Mouse (Mus musculus) left cerebral cortex, postnatal 4 days (tissue): Measurements from ENCODE around the gene Rab1a. TPM values are rescaled to one million over a fixed set of nuclear protein-coding genes. Genes with fewer than 3 reads are reported as not detected.
A peak's percentile ranks its signal among the peaks of the same experiment; 100 is the strongest.

Experiments used
- DNase-seq: peaks from one replicate; pipeline ENCODE4 v3.0.0-alpha.2; 2022
- intact Hi-C: fragments of 180-260 bp; cut with DNase I; formaldehyde crosslinking; loops from one replicate; pipeline ENCODE4 v1.15.1; 2025
- total RNA-seq, 2 experiments: library from RNA; stranded (reverse); gene quantifications; 2 replicates each; pipeline ENCODE4 v1.2.3; 2021

Gene Rab1a
- total RNA-seq, 2 experiments from 2014 or later, result 224 TPM

GRCm38 (mm10) chr11:20245316-20245715 lies 44.1 kb downstream of the Rab1a start:
- DNase-seq, result no peak
- intact Hi-C loops, result loop anchor here (10.0 kb wide), 1 partner anchor 421 kb away; no protein-coding TSS in a partner anchor

- no peak for DNase-seq
Measured at GRCm38 (mm10) chr11:20246616-20247015, 45.4 kb downstream of the Rab1a start.

GRCm38 (mm10) chr11:20247146-20247855 lies 46.1 kb downstream of the Rab1a start:
- intact Hi-C loops, result loop anchor here (10.0 kb wide), 1 partner anchor 422 kb away; no protein-coding TSS in a partner anchor
- DNase-seq, result no peak

More at GRCm38 (mm10) chr11:20246616-20247015, 45.4 kb downstream of the Rab1a start:
- intact Hi-C loops, result loop anchor here (10.0 kb wide), 1 partner anchor 422 kb away; no protein-coding TSS in a partner anchor

- no peak for DNase-seq
- intact Hi-C loops, result loop anchor here (10.0 kb wide), 1 partner anchor 423 kb away; no protein-coding TSS in a partner anchor
Measured at GRCm38 (mm10) chr11:20248277-20248676, 47.0 kb downstream of the Rab1a start.

GRCm38 (mm10) chr11:20248840-20249239 lies 47.6 kb downstream of the Rab1a start:
- intact Hi-C loops, result loop anchor here (10.0 kb wide), 1 partner anchor 424 kb away; no protein-coding TSS in a partner anchor

GRCm38 (mm10) chr11:20249296-20250110 lies 48.3 kb downstream of the Rab1a start, which contains the start of gene Cep68:
Gene Cep68, minus strand, starts transcription at chr11:20249429.
- intact Hi-C loops, result loop anchor here (10.0 kb wide), 1 partner anchor 425 kb away; no protein-coding TSS in a partner anchor
- peak; percentile 97 for DNase-seq

More at GRCm38 (mm10) chr11:20248840-20249239, 47.6 kb downstream of the Rab1a start:
- DNase-seq, result no peak

GRCm38 (mm10) chr11:20250476-20251178 lies 49.4 kb downstream of the Rab1a start:
- no peak for DNase-seq
- intact Hi-C loops, result no loop called here

GRCm38 (mm10) chr11:20253088-20253487 lies 51.9 kb downstream of the Rab1a start:
- intact Hi-C loops, result no loop called here
- no peak for DNase-seq

GRCm38 (mm10) chr11:20254791-20255190 lies 53.6 kb downstream of the Rab1a start:
- intact Hi-C loops, result no loop called here
- no peak for DNase-seq

GRCm38 (mm10) chr11:20262628-20263380 lies 61.6 kb downstream of the Rab1a start:
- no peak for DNase-seq
- intact Hi-C loops, result loop anchor here (2.0 kb wide), 1 partner anchor 138 kb away; no protein-coding TSS in a partner anchor

GRCm38 (mm10) chr11:20269885-20270284 lies 68.7 kb downstream of the Rab1a start:
- intact Hi-C loops, result no loop called here
- DNase-seq, result no peak

GRCm38 (mm10) chr11:20275974-20276373 lies 74.7 kb downstream of the Rab1a start:
- intact Hi-C loops, result no loop called here
- no peak for DNase-seq

Other genes starting within 250 kb of the Rab1a start
- 100 to 1,000 TPM; 283 to 291 TPM for gene Actr2, start 88.5 kb upstream of the Rab1a start, total RNA-seq
- gene Cep68, start 48.0 kb downstream of the Rab1a start, total RNA-seq, result 10 to 100 TPM; 34.8 to 36.9 TPM
- 100 to 1,000 TPM in 1 of 2 experiments, 10 to 100 TPM in 1; 92.6 to 101 TPM for gene Slc1a4, start 131.3 kb downstream of the Rab1a start, total RNA-seq